Mouse (Mus musculus) lung, postnatal 10 days (tissue): ENCODE results near the gene Bex3.
"Not testable (repeated sequence)": the region's sequence is repeated elsewhere in the genome, so short reads cannot be mapped to it uniquely, and the experiment has no call there.

ENCODE experiments used
- DNase-seq: peaks from one replicate; pipeline ENCODE4 v3.0.0; 2021

Bex3 gene

DNA sequence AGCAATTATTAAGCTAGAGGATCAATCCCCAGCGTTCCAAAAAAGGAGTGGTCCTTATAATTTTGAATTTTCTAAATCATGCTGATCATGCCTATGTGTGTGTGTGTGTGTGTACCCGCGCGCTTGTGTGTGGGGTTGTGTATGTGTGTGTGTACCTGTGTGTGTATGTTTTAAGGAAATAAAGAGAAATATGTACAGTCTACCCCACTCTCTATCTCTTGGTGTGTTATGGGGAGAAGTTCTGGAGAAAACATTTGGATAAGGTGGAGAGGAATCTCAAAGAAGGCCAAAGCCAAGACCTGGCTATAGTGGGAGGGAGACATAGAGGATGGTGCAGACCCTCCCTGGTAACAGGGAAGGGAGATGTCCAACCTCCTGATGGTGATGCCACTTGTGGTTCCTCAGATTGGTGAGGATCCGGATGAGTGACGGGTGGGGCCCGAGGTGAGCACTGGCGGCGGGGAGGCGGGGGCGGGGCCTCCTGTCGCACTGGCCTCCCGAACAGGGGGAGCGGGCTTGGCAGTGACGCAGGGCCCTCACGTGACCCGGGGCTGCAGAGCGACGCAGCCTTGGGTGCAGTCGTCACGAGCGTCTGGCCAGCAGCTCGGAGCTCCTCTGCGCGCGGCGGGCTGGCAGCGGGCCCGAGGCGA, at the start of gene Bex3:
Bex3 (plus strand) TSS at position 511 of the 650 bp plus-strand sequence.
- DNase-seq: peak; percentile 50

DNA sequence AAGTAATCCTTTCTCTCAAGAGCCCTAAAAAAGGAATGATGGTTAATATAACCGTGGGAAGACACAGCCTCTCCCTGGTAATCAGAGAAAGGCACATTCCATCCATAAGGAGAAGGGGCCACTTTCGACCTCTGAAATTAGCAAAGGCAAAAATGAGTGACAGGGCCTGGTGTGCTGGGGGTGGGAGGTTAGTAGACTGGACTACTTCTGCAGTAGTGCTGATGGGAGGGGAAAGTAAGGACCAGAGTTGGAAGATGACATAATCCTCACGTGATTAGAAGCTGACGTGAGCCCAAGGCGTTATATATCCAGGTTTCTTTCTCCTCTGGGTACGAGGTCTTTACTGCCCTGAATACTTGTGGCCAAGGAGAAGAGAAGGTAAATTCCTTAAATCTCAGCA, 46.3 kb upstream of the Bex3 start:
- DNase-seq: no peak

DNA sequence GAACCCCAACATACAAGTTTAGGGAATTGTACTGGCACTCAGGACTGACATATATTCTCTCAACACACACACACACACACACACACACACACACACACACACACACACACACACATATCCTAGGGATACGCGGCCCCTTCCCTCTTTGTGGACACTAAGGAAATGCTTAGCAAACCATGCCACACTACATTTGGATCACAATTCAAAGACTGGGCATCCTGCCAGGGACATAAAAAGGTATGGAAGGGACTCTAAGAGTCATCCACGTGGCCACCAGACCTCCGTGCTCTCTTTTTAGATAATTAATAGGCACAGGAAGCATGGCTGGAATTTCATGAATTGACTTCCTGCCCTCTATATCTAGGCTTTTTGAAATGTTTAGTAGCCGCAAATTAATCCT, 42.3 kb upstream of the Bex3 start:
- DNase-seq: no peak

DNA sequence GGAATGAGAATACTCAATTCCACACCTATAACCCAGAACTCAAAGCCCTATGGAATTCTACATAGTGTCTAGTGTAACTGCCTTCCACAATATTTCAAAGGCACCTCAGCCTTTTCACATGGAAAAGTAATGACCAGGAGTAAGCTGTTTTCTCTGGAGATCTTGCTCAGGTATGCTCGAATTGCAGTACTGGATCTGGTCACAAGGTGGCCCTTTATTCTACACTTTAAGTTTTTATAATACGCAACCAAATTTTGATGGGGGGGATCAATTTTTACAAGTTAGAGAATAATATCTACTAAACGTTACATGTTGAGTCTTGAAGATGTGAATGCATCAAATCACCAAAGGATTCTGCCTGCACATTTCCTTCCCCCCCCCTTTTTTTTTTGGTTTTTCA, 31.9 kb upstream of the Bex3 start:
- DNase-seq: peak; percentile 44

DNA sequence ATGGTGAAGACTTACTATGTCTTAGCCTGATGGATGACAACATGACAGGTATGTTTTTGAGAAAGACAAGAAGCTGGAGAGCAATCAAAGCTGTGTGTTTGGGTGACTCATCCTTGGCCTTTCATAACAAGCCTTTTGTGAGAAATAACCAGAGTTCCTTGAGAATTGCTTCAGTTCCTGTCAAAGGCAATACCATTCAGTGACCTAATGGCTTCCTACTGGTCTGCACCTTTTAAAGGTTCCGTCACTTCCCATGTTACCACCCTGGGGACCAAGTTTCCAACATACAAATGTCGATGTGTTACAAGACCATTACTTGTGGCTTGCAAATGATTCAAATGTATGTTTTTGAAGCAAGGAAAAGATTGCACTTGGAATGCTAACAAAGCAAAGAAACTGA, 26.9 kb upstream of the Bex3 start:
- no peak for DNase-seq

DNA sequence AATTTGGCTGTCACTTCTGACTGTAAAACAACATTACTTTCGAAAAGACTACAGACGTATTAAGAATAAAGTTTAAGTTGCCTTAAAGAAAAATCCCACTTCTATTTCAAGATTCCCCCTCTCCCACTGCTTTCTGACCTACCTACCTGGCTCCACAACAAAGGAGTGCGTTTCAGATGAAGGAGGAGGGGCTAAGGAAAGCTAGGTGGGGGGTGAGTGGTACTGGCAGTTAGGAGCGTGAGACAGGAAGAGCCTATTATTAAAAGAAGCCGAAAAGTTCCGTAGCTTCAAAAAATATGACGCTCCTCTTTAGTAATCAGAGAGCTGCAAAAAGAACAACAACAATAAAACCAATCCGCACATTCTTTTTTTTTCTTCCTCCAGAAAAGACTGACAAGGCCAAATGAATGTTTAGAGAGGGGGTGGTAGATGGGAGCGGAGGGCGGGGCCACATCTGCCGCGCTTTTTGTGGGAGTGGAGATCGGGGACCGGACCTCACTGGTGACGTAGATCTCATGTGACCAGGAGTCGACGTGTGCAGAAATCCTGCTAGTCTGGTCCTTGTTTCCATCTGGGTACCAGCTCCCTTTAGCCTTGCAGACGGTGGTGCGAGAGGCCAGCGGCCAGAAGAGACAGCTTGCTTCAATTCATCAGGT, 25.4 kb upstream of the Bex3 start, which contains the start of gene Tceal9:
Tceal9 (plus strand) TSS at position 506 of the 656 bp plus-strand sequence.
- DNase-seq: peak; percentile 85

DNA sequence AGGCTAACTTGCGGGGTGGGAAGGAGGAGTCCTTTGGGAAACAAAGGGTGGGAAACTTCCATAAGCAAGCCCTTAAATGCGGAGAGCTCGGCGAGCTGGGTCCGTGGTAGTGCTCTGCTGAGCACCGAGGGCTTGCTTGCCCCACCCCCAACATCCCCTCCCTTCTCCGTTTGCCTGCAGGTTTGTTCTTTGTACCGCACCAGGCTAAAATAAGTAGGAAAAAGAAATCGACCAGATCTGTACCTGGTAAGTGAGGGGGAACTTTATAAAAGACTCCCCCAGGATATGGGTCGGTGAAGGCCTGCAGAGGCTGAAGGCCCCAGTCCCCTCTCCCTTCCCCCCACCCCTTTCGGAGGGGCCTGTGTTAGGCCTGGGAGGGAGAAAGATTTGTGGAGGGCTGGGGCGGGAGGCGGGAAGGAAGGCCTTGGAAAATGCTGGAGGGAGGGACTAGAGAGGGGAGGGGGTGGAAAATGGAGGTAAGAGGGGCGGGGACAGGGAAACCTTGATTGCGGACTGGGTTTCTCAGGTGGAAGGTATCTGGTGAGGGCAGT, 24.5 kb upstream of the Bex3 start:
- peak; percentile 26 for DNase-seq

DNA sequence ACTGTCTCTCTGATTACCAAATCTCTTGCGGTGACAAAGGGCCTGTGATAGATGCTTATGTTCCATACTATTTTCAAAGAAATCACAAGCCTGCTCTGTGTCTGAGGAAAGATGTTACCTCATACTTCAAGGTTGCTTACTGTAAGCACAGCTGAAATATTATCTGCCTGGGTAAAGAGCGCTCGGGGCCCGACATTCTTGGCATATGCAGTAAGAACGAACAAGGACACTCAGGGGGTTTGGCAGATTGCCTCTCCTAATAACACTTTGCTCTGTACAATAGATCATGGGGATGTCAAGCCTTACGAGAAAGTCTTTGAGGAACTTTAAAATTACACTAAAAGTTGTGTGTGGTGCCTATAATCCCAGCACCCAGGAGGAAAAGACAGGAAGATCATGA, 21.2 kb upstream of the Bex3 start:
- DNase-seq: peak; percentile 22

DNA sequence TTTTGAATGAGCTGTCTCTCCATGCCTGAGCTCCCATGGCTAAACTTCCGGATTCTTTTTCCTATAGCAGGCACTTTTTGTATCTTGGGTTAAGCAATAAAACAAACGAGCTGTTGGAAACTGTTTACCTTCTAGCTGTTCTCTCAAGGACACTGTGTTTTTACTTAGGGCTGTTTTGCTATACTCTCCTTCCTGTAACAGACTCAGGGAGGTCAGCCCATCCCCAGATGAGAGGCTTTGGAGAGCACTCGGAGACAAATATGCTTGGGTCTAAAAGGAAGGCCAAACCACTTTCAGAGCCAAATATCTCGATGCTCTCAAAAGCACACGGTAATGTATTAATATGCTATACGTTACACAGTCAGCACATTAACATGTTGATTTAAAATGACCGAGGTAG, 20.4 kb upstream of the Bex3 start:
- no peak for DNase-seq

DNA sequence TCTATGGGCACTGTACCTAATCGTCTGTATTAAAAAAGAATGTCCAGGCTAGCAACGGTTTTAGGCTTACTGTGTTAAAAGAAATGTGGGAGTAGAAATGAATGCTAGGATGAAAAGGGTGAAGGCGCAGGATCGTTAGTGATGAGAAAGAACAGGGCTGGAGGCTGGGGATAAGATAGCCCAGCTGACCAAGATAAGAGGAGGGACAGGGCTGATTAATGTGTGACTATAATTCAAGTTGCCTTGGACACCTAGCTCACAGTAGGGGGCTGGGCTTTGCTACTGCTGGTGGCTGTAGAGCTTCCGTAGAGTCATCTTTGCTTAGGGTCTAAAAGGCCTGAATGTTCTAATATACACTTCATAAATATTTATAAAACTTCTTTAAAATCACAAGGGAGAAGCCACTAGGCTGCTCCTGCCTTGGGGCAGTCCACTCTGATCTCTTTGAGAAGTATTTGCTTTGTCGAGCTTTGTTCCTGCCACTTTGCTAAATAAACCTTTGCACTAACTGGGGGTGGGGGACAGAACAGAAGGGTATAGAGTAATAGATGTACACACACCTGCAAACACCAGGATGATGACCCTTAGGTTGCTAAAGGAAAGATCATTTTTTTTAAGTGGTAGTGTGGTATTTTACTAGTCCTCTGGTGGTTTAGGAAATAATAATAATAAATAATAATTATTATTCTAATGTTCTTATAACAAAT, 17.9 kb upstream of the Bex3 start:
- no peak for DNase-seq

DNA sequence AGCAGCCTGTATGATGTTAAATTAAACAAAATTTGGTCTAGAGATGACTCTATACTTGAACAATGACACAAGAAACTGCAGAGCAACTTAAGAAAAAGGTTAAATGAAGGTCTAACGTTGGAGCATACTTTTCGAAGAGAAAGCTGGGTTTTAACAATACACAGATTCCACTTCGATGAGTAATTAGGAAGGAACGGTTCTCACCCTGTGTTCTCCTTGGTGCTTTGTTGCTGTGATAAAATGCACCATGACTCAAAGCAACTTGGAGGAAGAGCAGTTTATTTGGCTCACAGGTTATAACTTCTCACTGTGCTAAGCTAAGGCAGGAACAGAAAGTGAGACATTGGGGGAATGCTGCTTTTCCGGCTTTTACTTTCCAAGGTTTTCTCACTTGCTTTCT, 2.3 kb upstream of the Bex3 start:
- DNase-seq: no peak

DNA sequence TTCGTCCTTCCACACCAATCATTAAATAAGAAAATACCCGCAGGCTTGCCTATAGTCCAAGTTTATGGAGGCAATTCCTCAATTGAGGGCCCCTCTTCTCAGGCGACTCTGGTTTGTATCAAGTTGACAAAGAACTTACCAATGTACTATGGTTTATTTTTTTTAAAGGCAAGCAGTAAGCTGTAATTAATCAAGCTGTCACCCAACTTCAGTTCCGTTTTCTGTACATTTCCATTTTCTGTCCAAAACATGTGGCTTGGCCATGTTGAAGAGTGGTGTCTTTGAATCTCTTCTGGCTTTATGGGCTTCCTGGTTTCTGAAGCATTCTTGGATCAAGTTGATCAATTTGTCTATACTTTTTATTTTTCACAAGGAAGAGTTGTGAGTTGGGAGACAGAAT, 1.9 kb upstream of the Bex3 start:
- no peak for DNase-seq

DNA sequence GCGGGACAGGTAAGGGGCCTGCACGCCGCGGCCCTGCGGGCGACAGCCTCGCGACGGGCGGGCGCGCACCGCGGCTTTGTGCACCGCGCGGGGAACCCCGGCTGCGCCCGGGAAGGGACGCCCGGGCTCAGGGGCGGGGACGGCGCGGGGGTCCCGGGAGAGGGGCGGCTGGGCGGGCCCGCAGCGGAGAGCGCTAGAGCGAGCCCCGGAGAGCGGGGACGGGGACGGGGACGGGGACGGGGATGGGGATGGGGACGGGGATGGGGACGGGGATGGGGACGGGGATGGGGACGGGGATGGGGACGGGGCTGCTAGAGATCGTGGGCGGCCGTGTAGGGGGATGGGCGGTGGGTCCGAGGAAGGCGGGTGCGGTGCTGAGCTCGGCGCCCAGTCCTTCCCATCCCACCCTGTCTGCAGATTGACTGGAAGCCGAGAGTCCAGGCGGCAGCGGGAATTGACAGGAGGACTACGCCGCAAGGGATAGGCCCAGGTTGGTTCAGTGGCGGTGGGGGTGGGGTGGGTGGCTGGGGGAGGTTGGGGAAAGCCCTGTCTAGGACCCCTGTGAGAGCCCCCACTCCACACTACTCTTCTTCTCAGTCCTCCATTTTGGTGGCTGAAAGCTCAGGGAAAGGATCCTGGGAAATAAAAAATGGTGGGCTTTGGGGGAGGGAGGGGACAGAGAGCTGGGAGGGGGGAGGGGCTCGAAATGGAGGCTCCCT, 499 bp downstream of the Bex3 start:
- DNase-seq: not testable (repeated sequence)

DNA sequence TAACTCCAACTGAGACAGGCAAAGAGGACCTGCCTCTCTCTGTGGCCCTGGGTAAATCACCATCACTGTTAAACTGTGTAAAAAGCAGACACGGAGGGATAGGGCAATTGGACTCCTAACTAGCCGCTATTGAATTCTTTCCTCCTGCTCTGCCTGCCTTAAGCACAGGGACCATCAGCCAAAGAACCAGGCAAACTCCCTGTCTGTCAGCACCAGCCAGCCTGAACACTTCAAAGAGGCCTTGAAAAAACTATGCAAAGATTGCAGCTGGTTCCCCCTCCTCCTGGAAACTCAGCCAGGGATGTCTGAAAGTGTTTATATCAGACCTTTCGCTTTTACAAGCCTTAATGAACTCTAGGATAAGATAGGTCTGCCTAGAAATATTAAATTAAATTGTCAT, 4.5 kb downstream of the Bex3 start:
- peak; percentile 9 for DNase-seq

DNA sequence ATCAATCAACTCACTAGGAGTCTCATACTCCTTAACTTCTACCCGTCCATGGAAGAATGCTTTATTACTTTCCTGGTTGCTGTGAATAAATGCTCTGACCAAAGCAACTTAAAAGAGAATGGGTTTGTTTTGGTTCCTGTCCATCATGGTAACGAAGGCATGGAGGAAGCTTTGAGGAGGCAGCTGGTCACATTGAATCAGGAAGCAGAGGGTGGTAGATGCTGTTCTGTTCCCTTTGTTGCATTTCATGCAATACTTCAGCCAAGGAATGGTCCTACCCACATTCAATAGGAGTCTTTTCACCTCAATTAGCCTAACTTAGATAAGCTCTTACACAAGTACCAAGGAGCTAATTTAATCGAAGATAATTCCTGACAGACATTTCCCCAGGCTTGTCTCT, 5.3 kb downstream of the Bex3 start:
- no peak for DNase-seq

DNA sequence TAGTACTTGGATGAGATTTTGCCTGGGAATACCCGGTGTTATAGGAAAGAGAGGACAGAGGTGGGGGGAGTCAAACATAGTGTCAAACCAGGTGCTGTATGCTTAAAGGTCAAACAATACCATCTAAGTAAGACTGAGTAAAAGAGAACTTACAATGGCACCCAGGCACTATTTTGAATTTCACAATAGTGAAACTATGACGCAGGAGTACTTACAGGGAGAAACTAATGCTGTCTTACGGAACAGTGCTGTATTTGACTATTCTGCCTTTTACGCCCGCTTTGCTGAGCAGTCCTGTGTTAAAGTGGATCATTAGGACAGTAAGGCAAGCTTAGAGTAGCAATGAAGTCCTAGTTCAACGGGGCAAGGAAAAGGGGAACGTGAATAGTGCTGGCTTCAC, 7.5 kb downstream of the Bex3 start:
- DNase-seq: no peak

DNA sequence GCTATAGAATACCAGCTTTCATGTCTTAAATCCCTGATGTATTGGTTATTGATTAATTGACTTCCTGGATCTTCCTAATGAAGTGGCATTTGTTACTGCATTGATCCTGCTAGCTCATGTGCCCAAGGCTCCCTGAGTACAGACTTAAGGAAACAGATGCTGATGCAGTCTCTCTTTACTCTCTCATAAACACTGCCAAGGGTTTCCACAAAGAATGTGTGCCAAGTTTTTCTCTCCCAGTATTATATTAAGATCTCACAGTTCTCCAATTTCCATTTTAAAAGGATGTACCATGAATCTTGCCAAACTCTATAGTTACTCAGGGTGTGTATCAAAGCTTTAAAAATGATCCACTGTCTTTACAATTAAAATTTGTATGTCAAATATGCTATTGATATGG, 8.3 kb downstream of the Bex3 start:
- no peak for DNase-seq

DNA sequence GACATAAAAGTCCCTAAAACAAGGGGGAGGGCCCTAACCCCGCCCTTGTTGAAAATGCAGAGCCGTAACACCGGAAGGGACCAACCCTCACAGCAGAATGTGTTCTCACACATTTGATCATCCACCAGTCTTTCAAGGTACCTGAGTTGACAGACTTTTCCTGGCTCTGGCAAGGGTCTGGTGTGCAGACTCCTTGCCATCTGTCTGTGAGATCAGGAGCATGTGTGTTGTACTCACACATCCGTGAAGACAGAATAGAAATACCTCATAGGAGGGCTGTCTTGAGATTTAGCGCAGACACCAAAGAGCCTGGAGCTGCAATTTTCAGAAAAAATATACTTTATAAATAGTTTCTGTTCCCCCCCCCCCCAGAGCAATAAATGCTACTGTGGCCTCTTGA, 9.4 kb downstream of the Bex3 start:
- no peak for DNase-seq

DNA sequence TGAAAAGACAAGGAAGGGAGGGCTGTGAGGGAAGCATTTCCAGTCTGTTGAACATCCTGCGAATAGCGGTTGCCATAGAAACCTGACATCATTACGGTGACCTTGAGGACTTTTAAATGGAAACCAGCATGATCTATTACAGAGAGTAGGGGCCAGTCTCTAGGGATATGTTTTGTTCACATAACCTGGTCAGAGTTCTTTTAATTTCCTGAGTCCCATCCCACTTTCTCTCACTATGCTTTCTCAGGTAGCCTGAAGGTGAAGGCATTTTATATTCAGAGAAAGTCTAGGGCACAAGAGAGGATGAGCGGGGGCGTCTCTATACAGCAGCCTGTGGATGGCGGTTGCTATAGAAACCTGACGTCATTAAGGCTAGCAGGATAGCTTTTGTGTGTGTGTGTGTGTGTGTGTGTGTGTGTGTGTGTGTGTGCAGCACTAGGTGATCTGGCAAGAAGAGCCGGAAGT, 20.8 kb downstream of the Bex3 start:
- no peak for DNase-seq

DNA sequence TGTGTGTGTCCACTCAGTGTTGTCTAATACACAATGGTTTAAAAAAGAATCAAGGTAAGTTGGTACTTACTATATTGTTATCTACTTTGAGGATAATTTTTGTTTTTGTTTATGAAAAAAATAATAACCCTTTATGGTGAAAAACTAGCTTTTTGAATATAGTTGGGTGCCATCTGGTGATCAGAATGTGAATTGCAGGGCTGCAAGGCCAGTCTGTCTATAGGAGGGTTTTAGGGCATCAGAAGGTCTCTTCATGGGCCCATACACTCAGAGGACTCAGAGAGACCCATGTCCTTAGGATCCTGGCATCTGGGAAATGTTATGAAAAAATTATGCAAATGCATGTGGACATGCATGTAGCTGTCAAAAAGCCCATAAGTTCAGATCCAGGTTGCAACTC, 34.2 kb downstream of the Bex3 start:
- peak; percentile 19 for DNase-seq

DNA sequence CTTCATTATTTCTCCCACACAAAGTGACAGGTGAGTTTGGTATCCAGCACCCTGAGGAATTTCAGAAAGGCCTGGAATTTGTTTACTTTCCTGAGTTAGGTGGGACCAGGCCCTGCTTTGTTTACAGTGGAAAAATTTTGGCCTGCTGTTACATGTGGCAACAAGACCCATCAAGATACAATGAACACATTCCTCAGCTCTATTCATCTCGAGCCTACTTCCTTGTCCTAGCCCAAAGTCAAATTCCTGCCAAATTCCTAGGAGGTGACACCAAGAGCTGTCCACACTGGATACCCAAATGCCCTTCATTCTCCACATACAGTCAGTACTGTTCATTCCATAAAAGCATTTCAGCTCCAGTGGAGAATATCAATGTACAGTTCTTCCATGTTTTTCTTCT, 36.1 kb downstream of the Bex3 start:
- no peak for DNase-seq

DNA sequence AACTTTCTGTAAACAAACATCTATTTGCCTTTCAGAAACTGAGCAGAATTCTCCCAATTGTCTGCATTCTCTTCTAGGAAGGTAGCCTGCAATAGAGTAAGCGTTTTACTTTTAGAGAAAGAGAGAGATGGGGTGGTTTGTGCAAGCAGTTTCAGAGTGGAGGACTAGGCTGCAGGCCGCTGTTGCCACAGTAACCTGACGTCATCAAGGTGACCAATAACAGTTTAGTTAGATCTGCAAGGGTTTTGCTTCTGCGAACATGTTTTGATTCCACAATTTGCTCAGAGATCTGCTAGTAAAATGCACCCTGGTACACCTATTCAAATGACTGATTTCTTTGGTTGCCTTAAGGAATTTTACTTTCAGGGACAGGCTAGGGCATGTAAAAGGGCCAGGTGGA, 43.2 kb downstream of the Bex3 start:
- peak; percentile 2 for DNase-seq
